In the genomic region with DNA sequence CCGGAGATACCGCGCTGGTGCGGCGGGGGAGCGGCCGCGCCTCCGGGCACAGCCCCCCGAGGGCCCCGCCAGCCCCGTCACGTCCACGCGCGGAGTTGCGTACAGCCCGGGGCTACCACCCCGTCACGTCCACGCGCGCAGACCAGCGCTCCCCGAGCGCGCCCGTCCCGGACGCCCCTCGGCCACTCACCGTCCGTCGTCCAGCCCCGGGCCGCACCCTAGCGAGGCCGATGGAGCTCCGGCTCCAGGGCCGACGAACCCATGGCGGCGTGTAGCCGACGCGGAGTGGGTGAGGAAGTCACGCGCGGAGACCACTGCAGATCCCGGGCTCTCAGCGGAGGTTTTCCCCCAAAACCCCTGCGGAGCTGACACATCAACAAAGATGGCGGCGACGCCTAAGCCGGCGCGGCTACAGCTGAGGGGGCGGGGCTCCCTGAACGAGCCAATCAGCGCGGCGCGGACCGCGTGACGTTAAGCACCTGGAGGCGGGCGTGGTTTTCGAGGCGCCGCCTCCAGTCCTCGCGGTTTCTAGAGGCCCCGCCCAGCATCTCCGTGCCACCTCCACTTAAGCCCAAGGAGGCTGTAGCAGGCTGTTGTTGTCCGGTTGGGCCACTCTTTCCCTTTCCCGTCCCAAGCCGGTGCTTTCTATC, we compare ENCODE assay signal across 8 mouse cellular contexts. TPM values are rescaled to one million over a fixed set of nuclear protein-coding genes. Genes with fewer than 3 reads are reported as not detected.
DNase-seq lines count a peak whose midpoint lies in the region; ATAC-seq and TF ChIP-seq lines count a peak whose summit lies in the region.

A gene (minus strand): TSS at position 393 of the 650 bp plus-strand sequence.

- peak within 1 kb of the TSS; percentile 79 for H3K4me2 ChIP-seq in lung, postnatal 0 days (replicated peaks; ENCODE audit: low read depth, low read length)

- peak within 1 kb of the TSS; percentile 98 for H3K4me3 ChIP-seq in lung, postnatal 0 days (ENCODE audit: low read depth, low read length)

- no peak for TF ChIP-seq CTCF in lung, postnatal 0 days (IDR thresholded peaks at IDR 0.05)

- H3K27ac ChIP-seq in lung, postnatal 0 days (ENCODE audit: low read length): peak within 1 kb of the TSS; percentile 96

- peaks cover 18% of the 10 kb centered on the region for H3K4me1 ChIP-seq in lung, postnatal 0 days (ENCODE audit: insufficient read depth, low read depth, low read length)

- H3K9ac ChIP-seq in lung, postnatal 0 days (replicated peaks; ENCODE audit: low read depth): peak within 1 kb of the TSS; percentile 96

- TF ChIP-seq EP300 in lung, postnatal 0 days (IDR thresholded peaks at IDR 0.05): no peak

- H3K9me3 ChIP-seq in lung, postnatal 0 days (ENCODE audit: low read length): no peaks in the 10 kb centered on the region

- ATAC-seq in hematopoietic stem cell, adult 5-6 weeks (replicated peaks in 1 of 2; ENCODE audit: insufficient read depth in 1 of 2, low FRiP score in 2 of 2, low TSS enrichment in 1 of 2, low read depth in 1 of 2, poor library complexity in 2 of 2, severe bottlenecking in 2 of 2): peak; percentile 92 to 93
- ATAC-seq in lung, postnatal 0 days: peak; percentile 97

- under 1% methylated on average over 62 of the region's 79 CpGs for WGBS in lung, postnatal 0 days

- peak; percentile 83 for DNase-seq in MEL-GATA-1-ER (ENCODE audit: extremely low read depth, low read depth)
- DNase-seq in cerebellum, adult 8-10 months: peak; percentile 96
- DNase-seq in forelimb bud, embryonic 11.5 days (ENCODE audit: low read depth, low spot score): peak; percentile 96
- peak; percentile 96 for DNase-seq in layer of hippocampus, adult 9-11 months
- DNase-seq in lung, postnatal 0 days (ENCODE audit: low spot score): peak; percentile 98
- DNase-seq in ovary, postnatal 14 days (ENCODE audit: low spot score): peak; percentile 97
- peak; percentile 97 for DNase-seq in thymus, postnatal 14 days

- H3K36me3 ChIP-seq in lung, postnatal 0 days (ENCODE audit: insufficient read depth, low read length): no peaks in the 10 kb centered on the region

- no peaks in the 10 kb centered on the region for H3K27me3 ChIP-seq in lung, postnatal 0 days (replicated peaks; ENCODE audit: insufficient read depth, low read length)

RNA-seq across cellular contexts. Expression of the gene that starts here (rescaled TPM):
- total RNA-seq in hematopoietic stem cell, adult 5-6 weeks (2017): 26.5 and 28.8 TPM in 2 replicates
- polyA plus RNA-seq in lung, postnatal 0 days (2015; fragmentation: Nextera tagmentation; extraction: Ambion mirVana): 27.9 and 29.1 TPM in 2 replicates

Comparison
In these comparisons a context has a peak if more than half of its experiments do, and no peak if none do; other contexts are left out.
1. Peak in every context shown above with its lines: DNase-seq, ATAC-seq, H3K4me3 ChIP-seq and H3K27ac ChIP-seq.